Mouse (Mus musculus) myocyte (in vitro differentiated cells): Measurements from ENCODE around the gene Xpa.

ENCODE experiments used
- E2F4 ChIP-seq: IDR thresholded peaks from one replicate; pipeline ENCODE4 v1.6.1; 2011; ENCODE audit warnings: mild to moderate bottlenecking, control low read depth, moderate library complexity; ENCODE audit not compliant: insufficient read depth
- MAX ChIP-seq: IDR thresholded peaks from one replicate; pipeline ENCODE4 v1.6.1; 2011; ENCODE audit warnings: low read depth, mild to moderate bottlenecking, control low read depth
- MYOD1 ChIP-seq, 3 experiments: IDR thresholded peaks; one replicate each; pipeline ENCODE4 v1.6.1; 2011; ENCODE audit warnings: control low read depth in 2 of 3, low read depth in 2 of 3, mild to moderate bottlenecking in 2 of 3, moderate library complexity in 1 of 3; ENCODE audit not compliant: insufficient read length in 2 of 3, control insufficient read depth in 1 of 3
- MYOG ChIP-seq, 3 experiments: IDR thresholded peaks; one replicate each; pipeline ENCODE4 v1.6.1; 2011; ENCODE audit warnings: control low read depth in 2 of 3, low read depth in 2 of 3, mild to moderate bottlenecking in 2 of 3; ENCODE audit not compliant: insufficient read length in 2 of 3, control insufficient read depth in 1 of 3, insufficient read depth in 1 of 3
- POLR2A ChIP-seq: IDR thresholded peaks from one replicate; pipeline ENCODE4 v1.6.1; 2011; ENCODE audit warnings: low read depth, mild to moderate bottlenecking, control low read depth, moderate library complexity; ENCODE audit not compliant: insufficient read length
- REST ChIP-seq: IDR thresholded peaks from one replicate; pipeline ENCODE4 v1.6.1; 2011; ENCODE audit warnings: mild to moderate bottlenecking, control low read depth, moderate library complexity; ENCODE audit not compliant: insufficient read depth, insufficient read length

DNA sequence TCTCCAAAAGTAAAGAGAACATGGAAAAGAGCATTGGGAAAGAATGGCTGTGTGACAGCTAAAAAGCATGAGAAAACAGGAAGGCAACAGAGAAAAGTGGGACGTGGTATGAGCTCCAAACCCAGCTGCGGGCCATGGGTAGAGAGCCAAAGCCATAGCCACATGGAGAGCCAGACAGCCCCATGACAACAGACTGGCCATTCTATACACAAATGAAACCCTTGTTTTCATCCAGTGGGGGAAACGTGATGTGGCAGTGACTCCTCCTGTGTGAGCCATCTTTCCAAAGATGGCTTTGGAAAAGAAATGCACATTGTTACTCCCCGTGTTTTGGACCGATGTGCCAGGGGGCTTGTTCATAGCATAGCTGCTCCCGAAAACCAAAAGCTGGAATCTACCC lies 402 bp upstream of the Xpa start:
- TF ChIP-seq POLR2A, result no peak
- TF ChIP-seq MAX, result no peak
- no peak for TF ChIP-seq MYOD1 (IDR thresholded peaks at IDR 0.05; ENCODE audit: control insufficient read depth in 1 of 3, insufficient read length in 2 of 3, low read depth in 2 of 3)
- no peak for TF ChIP-seq REST
- no peak for TF ChIP-seq MYOG (IDR thresholded peaks at IDR 0.05; ENCODE audit: control insufficient read depth in 1 of 3, insufficient read depth in 1 of 3, insufficient read length in 2 of 3, low read depth in 2 of 3)
- no peak for TF ChIP-seq E2F4
